Mouse (Mus musculus): ENCODE measurements around the gene Slc7a6os.

DNA sequence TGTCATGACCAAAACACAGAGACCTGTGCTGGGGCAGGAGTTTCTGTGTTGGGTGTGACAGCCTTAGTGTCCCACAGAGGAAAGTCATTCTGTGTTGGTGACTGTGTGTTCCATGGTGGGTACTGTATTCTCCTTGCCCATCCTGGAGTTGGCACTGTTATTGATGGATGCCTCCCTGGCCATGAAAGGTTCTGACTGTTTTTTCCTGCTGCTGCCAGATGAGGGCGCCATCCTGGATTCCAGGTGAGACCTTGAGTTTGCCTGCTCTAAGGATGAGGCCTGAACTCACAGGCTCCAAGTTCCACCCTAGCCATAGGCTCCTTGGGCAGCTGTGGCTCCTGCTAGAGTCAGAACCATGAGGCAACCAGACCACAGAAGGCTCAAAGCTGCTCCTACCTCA lies 47.4 kb upstream of the Slc7a6os start:
- TF ChIP-seq POLR2AphosphoS2 (IDR thresholded peaks at IDR 0.05; ENCODE audit: insufficient read length, low read depth) (no peak), MAX (IDR thresholded peaks at IDR 0.05; ENCODE audit: low read depth) (no peak), POLR2A (IDR thresholded peaks at IDR 0.05; ENCODE audit: insufficient read length, low read depth) (no peak), TCF12 (IDR thresholded peaks at IDR 0.05; ENCODE audit: insufficient read depth, poor library complexity, severe bottlenecking) (no peak), MYOD1 (IDR thresholded peaks at IDR 0.05; ENCODE audit: control insufficient read depth in 1 of 3, insufficient read length in 2 of 3, low read depth in 2 of 3) (no peak), E2F4 (IDR thresholded peaks at IDR 0.05; ENCODE audit: insufficient read depth) (no peak), MYOG (IDR thresholded peaks at IDR 0.05; ENCODE audit: control insufficient read depth in 1 of 3, insufficient read depth in 1 of 3, insufficient read length in 2 of 3, low read depth in 2 of 3) (no peak), SRF (IDR thresholded peaks at IDR 0.05; ENCODE audit: control insufficient read depth, insufficient read length, low read depth) (no peak), USF1 (IDR thresholded peaks at IDR 0.05; ENCODE audit: low read depth) (no peak), CEBPB (IDR thresholded peaks at IDR 0.05; ENCODE audit: insufficient read depth, poor library complexity, severe bottlenecking) (no peak)

Data from myocyte (in vitro differentiated cells).